Mouse (Mus musculus): ENCODE data around the gene Rps16.

DNA sequence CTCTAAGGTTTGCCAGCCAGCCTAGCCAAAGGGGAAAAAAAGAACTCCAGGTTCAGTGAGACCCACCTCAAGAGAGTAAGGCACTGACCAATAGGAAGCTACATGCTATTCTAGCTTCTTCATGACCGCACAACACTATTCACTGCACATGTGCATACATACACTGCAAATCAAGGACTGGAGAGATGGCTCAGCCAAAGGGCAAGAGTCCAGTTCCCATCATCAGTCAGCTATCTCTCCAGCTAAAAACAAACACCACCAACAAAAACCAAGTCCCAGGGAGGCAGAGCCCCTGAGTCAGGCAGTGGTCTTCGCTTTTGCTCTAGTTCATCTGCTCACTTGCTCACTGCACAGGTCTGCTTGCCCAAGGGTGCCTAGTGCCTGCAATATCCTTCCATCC, 22.2 kb upstream of the Rps16 start:
- TF ChIP-seq TAL1 (IDR thresholded peaks at IDR 0.05; ENCODE audit: low read length) (no peak), GATA1 (IDR thresholded peaks at IDR 0.05; ENCODE audit: low read length) (no peak)
